Mouse (Mus musculus): ENCODE results near the gene Chchd3. TPM values are rescaled to one million over a fixed set of nuclear protein-coding genes. Genes with fewer than 3 reads are reported as not detected.

The Chchd3 gene
- total RNA-seq, 2 experiments from 2014 or later: 100 to 111 TPM

Other genes with a start within 250 kb of the Chchd3 start
- gene Exoc4, start 188.8 kb upstream of the Chchd3 start, total RNA-seq (2021): 10 to 100 TPM; 75.5 to 76.5 TPM

All from layer of hippocampus, postnatal 14 days (tissue).